Mouse (Mus musculus) brown adipose tissue, adult 24 weeks (tissue): ENCODE results near the gene Olfr692. TPM values are rescaled to one million over a fixed set of nuclear protein-coding genes. Genes with fewer than 3 reads are reported as not detected.
"Not testable (repeated sequence)": the region's sequence is repeated elsewhere in the genome, so short reads cannot be mapped to it uniquely, and the experiment has no call there.

Experiments used
- H3K27ac ChIP-seq: fragments of 200-500 bp; replicated peaks from 2 replicates; pipeline ENCODE4 v1.5.1; 2012; ENCODE audit warnings: low read depth, mild to moderate bottlenecking, low read length
- H3K4me1 ChIP-seq: fragments of 200-500 bp; 2 replicates; pipeline ENCODE4 v1.6.1; 2012; ENCODE audit warnings: low read length, mixed read lengths; ENCODE audit not compliant: control insufficient read depth, insufficient read depth, insufficient read length
- H3K4me3 ChIP-seq: fragments of 200-500 bp; 2 replicates; pipeline ENCODE4 v1.5.1; 2012; ENCODE audit warnings: low read depth, mild to moderate bottlenecking, low read length, moderate library complexity; ENCODE audit not compliant: insufficient read depth
- polyA plus RNA-seq: library from polyadenylated mRNA; stranded (reverse); fragments of >200 nt; gene quantifications from 2 replicates; pipeline ENCODE4 v1.2.4, GENCODE M21; 2012; ENCODE audit not compliant: missing spikeins, insufficient read depth, insufficient read length

The Olfr692 gene
- polyA plus RNA-seq, 1 experiment: not detected

DNA sequence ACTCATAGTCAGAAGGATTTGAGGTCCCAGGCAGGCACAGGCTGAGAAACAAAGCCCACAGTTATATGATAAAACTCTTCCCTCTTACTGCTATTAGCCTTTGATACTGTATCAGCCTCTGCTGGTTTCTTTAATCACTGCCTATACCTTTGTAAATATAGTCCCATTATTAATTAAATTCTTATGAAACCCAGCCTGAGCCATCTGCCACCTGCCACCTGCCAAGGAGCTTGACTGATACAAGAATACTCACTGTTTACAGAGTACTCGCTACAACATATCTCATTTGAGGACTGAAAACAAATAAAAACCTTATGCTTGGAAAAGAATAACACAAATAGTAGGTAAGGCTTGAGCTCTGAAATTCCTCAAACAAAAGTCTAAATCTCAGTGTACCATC is 26.6 kb downstream of the Olfr692 start:
- Histone ChIP-seq H3K4me1 (peaks cover 8% of the 10 kb centered on the region), H3K27ac (no peak overlapping the region), H3K4me3 (no peak overlapping the region)

DNA sequence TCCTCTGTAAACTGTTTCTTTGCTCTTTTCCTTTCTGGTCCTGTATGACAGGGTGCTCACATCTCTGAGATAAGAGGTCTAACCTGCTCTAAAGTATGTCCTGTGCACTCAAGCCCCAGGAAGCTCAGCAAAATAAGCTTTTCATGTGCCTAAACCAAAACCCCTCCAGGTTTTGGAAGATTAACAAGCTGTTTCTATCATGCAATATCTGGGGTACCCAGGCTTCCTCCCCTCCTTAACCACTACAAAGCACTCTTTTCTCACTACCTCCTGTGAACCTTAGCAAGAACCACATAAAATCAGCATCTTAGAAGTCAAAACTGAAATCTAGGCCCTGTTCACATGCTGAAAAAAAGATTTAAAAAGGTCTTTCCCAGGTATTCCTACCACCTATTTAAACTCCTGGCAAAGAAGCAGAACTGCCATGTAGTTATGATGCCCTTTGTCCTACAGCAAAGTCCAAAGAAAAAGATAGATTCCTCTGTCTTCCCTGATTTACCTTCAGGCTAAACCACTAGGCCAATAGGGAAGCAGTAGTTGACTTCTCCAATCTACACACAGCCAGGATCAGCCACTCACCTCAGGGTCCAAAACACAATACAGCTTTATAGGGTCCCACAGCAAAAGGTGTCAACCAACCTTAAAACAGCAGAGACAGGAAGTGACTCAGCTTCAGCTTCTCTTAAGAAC is 27.2 kb downstream of the Olfr692 start:
- Histone ChIP-seq H3K4me1 (peaks cover 8% of the 10 kb centered on the region), H3K4me3 (no peak overlapping the region), H3K27ac (no peak overlapping the region)

DNA sequence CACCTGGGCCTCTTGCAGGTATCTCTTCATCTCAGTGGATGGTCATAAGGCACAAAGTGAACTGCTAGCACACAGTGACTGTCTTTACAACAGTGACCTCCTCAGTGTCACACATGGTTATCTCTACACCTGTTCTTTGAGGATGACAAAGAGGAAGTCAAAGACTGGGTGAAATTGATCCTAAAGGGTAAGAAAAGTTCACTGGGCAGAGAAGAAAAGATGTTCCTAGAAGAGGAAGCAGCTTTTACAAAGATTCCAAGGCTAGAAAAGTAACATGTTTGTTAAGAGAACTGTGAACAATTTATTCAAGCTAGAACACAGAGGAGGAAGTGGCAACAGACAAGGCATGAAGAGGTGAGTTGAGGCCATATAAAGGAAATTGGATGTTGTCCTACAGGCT is 28.1 kb downstream of the Olfr692 start:
- Histone ChIP-seq H3K27ac (no peak overlapping the region), H3K4me3 (no peak overlapping the region), H3K4me1 (peaks cover 8% of the 10 kb centered on the region)

DNA sequence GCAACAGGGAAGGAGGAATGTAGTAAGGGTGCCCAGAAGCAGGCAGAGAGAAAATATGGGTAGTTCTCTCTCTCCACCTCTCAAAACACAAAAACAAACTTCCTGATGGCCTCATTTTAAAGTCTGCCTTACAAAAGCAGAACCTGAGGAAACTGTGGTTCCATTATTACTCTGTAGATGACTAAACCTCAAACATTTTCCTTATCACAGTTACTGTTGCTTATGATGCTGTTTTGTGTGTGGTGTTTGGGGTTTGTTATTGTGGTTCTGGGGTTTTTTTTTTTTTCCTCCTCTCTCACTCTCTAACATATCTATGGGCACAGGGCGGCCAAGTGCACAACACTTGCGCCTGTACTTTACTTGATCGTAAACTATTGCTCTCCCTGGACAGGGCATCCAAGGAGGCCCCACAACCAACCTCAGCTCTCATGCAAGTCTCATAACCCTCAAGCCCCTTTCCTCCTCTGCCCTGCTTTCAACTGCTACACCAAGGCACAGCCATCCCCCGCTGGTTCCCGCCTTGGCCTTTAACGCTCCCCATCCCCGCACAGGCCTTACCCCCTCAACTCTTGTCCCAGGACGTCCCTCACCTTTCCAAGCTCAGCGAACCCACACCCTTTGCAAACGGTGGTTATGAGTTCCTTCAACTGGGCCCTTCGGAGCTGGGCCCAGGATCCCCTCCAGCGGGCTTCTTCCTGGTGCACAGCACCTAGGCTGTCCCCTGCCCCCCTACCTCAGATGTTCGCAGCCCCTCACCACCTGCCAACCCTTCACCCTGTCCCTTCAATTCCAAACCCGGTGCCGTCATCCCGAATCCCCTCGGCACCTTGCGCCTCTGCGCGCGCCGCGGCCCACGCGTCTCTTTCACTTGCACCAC is 31.3 kb downstream of the Olfr692 start:
- H3K27ac ChIP-seq: peak overlapping the region; percentile 59; the same call in 1 of the 2 replicates
- H3K4me3 ChIP-seq: peak overlapping the region; percentile 80
- peaks cover 8% of the 10 kb centered on the region for H3K4me1 ChIP-seq

DNA sequence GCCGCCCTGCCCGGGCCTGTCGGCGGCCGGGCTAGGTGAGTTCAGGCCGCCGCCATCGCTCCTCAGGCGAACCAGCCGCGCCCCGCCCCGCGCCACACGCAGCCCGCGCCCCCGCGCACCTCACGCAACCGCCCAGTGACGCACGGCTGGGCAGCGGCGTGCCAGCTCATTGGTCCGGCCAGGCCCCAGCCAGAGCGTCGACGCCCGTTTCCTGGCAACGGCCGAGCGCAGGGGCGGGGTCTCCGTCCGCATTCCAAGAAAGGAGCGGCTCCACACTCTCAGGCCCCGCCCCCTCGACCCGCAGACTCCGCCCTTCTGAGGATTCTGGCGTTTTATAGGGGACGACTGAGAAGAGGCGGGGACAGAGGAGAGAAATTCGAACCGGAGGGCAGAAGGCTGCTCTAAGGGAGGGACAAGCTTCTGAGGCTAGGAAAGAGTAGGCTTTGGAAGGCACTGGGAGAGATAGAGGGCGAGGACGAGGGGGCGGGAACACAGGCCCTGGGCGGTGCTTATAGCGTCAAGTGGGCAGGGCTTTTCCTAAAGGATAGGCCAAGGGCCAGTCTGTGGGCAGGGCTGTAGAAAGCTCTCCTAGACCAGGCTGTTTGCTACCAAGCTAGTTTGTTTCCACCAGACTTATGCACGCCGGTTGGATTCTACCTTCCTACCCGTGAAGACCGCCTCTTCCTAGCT is 32.0 kb downstream of the Olfr692 start, which contains the start of gene Fam160a2:
Gene Fam160a2 (minus strand): TSS at position 120 of the 690 bp plus-strand sequence.
- Histone ChIP-seq H3K27ac (peak within 1 kb of the TSS; percentile 60), H3K4me1 (peaks cover 8% of the 10 kb centered on the region), H3K4me3 (peak within 1 kb of the TSS; percentile 80)

DNA sequence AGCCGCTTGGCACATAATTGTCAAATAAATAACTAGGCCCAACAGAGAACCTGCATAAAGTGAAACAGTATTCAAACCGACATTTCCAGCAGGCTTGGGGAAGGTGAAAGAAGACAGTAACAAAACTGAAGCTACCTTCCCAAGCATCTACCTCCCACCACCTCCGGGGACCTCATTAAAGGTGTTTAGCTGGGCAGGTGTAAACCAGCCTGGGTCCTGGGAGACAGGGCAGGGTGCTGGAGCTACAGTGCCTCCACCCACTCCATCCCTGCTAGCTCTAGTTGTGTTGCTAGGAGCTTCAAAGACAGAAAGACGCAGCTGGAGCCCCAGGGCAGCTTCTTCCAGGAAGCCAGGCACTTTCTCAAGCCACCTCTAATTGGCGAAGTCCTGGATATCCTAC is 36.2 kb downstream of the Olfr692 start, which contains the start of gene Cnga4:
Gene Cnga4 (plus strand): TSS at position 301 of the 400 bp plus-strand sequence.
- H3K4me3 ChIP-seq: no peak within 1 kb of the TSS
- no peak within 1 kb of the TSS for H3K27ac ChIP-seq
- peaks cover 2% of the 10 kb centered on the region; the same call in 1 of the 2 replicates for H3K4me1 ChIP-seq

DNA sequence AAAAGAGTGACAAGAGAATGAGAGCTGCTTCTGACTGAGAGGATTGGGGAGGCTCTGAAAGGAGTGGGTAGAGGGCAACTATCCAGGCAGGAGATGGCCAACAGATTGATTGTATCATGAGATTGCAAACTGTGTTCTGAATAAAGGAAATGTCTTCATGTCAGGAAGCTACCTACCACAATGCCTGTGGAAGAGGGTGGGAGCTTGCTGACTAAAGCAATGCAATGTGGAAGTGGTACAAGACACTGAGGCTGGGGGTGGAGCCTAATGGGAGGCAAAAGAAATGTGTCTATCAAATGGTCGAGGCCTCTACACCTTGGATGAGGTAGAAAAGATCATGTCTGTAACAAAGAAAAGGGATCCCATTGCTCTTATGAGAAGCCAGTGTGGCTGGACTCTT is 38.3 kb downstream of the Olfr692 start:
- Histone ChIP-seq H3K27ac (no peak overlapping the region), H3K4me1 (no peaks in the 10 kb centered on the region), H3K4me3 (no peak overlapping the region)

DNA sequence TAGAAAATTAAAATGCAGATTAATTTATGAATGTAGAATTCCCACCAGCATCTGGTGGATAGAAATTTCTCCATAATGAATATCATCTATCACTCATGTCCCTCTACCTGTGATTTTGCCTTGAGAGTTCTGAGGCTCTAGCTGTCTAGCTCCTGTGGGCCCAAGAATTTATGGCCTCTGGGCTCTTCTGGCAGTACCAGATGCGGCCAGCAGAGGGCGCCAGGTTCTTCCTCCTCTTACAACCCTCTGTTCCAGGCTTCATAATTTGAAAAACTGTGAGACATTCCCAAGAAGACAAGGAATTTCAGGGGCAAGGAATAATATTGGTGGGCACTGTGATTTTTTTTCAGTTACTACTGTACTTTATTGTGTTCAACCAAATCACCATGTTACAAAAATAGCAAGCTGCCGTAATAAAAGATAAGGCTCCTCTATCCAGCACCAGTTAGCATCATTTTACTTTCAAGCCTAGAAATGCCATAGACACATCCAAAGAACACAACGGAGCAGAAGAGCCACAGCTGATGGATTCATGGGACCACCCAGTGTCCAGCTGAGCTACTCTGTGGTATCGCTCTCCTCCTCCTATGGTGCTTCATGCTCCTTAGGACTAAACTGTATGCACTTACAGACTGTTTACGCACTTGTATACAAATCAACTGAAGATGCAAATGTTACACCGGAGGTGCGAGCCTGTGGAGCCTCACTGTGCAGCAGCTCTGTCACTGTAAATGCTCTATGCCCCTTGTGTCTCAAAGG is 44.0 kb downstream of the Olfr692 start:
- H3K27ac ChIP-seq, H3K4me3 ChIP-seq: not testable (repeated sequence)

DNA sequence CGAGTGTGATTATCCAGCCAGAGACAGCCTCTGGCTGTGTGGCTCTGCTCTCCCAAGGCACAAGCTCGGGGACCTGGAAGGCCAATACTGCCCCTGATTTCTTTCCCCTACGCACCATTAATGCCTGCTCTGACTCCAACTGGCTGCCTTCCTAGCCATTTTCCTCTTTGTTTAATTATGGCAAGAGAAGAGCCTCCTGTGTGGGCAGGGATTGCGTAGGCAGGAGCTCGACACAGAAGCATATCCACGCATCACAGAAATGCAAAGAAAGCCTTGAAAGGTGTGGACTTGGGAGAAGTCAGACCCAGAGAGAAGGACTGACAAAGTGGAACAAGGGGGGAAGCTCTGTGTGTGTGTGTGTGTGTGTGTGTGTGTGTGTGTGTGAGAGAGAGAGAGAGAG is 46.4 kb downstream of the Olfr692 start:
- H3K4me3 ChIP-seq: no peak overlapping the region
- no peak overlapping the region for H3K27ac ChIP-seq
- no peaks in the 10 kb centered on the region for H3K4me1 ChIP-seq

More for the DNA sequence above, 44.0 kb downstream of the Olfr692 start:
- H3K4me1 ChIP-seq: not testable (repeated sequence)

DNA sequence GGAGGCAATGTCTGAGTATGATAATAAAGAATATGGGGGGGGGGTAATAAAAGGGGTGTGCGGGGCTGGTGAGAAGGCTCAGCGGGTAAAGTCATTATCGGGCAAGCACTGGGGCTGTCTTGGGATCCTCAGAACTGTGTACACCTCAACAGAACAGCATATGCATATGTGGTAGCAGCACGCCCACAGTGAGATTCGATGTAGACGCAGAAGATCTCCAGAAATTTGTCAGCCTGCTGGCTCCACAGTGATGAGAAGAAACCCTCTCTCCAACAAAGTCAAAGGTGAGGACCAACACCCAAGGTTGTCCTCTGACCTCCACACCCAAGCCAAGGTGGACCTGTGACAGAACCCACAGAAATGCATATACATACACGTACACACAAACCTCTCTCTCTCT is 48.5 kb downstream of the Olfr692 start:
- no peaks in the 10 kb centered on the region for H3K4me1 ChIP-seq
- H3K4me3 ChIP-seq: no peak overlapping the region
- no peak overlapping the region for H3K27ac ChIP-seq

DNA sequence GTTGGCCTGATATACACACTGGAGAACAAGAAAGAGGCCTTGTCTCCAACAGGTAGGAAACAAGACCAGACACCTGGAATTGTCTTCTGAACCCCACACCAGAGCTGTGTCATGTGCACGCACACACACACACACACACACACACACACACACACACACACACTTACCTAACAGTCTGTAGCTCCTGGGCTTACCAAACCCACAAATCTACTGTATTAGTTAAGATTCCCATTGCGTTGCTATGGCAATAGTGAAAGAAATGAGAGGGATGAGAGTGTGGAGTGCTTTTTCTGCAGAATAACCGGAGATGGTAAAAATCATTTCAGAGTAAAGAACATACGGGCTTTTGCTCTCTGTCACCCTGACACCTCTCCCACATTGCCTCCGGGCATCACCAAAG is 50.1 kb downstream of the Olfr692 start:
- Histone ChIP-seq H3K4me1 (no peaks in the 10 kb centered on the region), H3K4me3 (no peak overlapping the region), H3K27ac (no peak overlapping the region)

Other genes with a start within 250 kb of the Olfr692 start
- not detected in 2 replicates for gene Olfr683, start 221.2 kb upstream of the Olfr692 start, polyA plus RNA-seq
- gene Olfr684, start 204.6 kb upstream of the Olfr692 start, polyA plus RNA-seq: not detected in 2 replicates
- gene Olfr685, start 182.2 kb upstream of the Olfr692 start, polyA plus RNA-seq: not detected in 2 replicates
- not detected in 2 replicates for gene Olfr686, start 160.7 kb upstream of the Olfr692 start, polyA plus RNA-seq
- not detected in 2 replicates for gene Olfr688, start 80.1 kb upstream of the Olfr692 start, polyA plus RNA-seq
- not detected in 2 replicates for gene Olfr689, start 57.1 kb upstream of the Olfr692 start, polyA plus RNA-seq
- gene Olfr690, start 34.1 kb upstream of the Olfr692 start, polyA plus RNA-seq: not detected in 2 replicates
- not detected in 2 replicates for gene Olfr691, start 26.0 kb upstream of the Olfr692 start, polyA plus RNA-seq
- gene Gm5901, start 6.8 kb downstream of the Olfr692 start, polyA plus RNA-seq: not detected in 2 replicates
- 13.1 and 14.5 TPM in 2 replicates for gene Fam160a2, start 31.8 kb downstream of the Olfr692 start, polyA plus RNA-seq
- gene Cnga4, start 36.3 kb downstream of the Olfr692 start, polyA plus RNA-seq: not detected in 2 replicates
- gene Cckbr, start 57.5 kb downstream of the Olfr692 start, polyA plus RNA-seq: not detected in 2 replicates
- gene Cavin3, start 114.1 kb downstream of the Olfr692 start, polyA plus RNA-seq: 26.8 and 32.1 TPM in 2 replicates
- 66.9 and 75.0 TPM in 2 replicates for gene Smpd1, start 186.1 kb downstream of the Olfr692 start, polyA plus RNA-seq
- 4.7 and 5.9 TPM in 2 replicates for gene Apbb1, start 213.4 kb downstream of the Olfr692 start, polyA plus RNA-seq
- gene Hpx, start 231.9 kb downstream of the Olfr692 start, polyA plus RNA-seq: 2.8 TPM in 1 of 2 replicates, not detected in the other